Mouse (Mus musculus) olfactory bulb, adult 2 months (tissue): ENCODE measurements around the gene Ppp4r2. TPM values are rescaled to one million over a fixed set of nuclear protein-coding genes. Genes with fewer than 3 reads are reported as not detected.
A peak's percentile ranks its signal among the peaks of the same experiment; 100 is the strongest.

Experiments
- H3K27ac ChIP-seq: fragments of 200-500 bp; 2 replicates; pipeline ENCODE4 v1.5.1; 2012; ENCODE audit warnings: low read depth, low read length; ENCODE audit not compliant: insufficient read depth
- H3K4me1 ChIP-seq: fragments of 200-500 bp; 2 replicates; pipeline ENCODE4 v1.6.1; 2012; ENCODE audit warnings: low read length; ENCODE audit not compliant: control insufficient read depth, insufficient read depth
- H3K4me3 ChIP-seq: fragments of 200-500 bp; 2 replicates; pipeline ENCODE4 v1.5.1; 2012; ENCODE audit warnings: mild to moderate bottlenecking, low read depth, low read length, moderate library complexity; ENCODE audit not compliant: insufficient read depth
- CTCF ChIP-seq: fragments of 200-500 bp; IDR thresholded peaks from 2 replicates; pipeline ENCODE4 v1.5.1; 2012; ENCODE audit warnings: low read depth, mild to moderate bottlenecking, low read length, moderate library complexity; ENCODE audit not compliant: insufficient read depth
- POLR2A ChIP-seq: fragments of 200-500 bp; IDR thresholded peaks from 2 replicates; pipeline ENCODE4 v1.6.1; 2012; ENCODE audit warnings: mild to moderate bottlenecking, low read depth, low read length, moderate library complexity; ENCODE audit not compliant: insufficient read depth
- WGBS: fragments of 180-500 bp; shearing (Covaris S2); methylation state at CpG from one replicate; pipeline ENCODE4 v1.1.7; 2018; 5-methylcytosine and 5-hydroxymethylcytosine counted together
- polyA plus RNA-seq: library from polyadenylated mRNA; stranded (reverse); fragments of >200 nt; gene quantifications from 2 replicates; pipeline ENCODE4 v1.2.4, GENCODE M21; 2012; ENCODE audit warnings: low replicate concordance; ENCODE audit not compliant: missing spikeins, insufficient read depth, insufficient read length

Ppp4r2 gene
- polyA plus RNA-seq, 1 experiment = 172 TPM

DNA sequence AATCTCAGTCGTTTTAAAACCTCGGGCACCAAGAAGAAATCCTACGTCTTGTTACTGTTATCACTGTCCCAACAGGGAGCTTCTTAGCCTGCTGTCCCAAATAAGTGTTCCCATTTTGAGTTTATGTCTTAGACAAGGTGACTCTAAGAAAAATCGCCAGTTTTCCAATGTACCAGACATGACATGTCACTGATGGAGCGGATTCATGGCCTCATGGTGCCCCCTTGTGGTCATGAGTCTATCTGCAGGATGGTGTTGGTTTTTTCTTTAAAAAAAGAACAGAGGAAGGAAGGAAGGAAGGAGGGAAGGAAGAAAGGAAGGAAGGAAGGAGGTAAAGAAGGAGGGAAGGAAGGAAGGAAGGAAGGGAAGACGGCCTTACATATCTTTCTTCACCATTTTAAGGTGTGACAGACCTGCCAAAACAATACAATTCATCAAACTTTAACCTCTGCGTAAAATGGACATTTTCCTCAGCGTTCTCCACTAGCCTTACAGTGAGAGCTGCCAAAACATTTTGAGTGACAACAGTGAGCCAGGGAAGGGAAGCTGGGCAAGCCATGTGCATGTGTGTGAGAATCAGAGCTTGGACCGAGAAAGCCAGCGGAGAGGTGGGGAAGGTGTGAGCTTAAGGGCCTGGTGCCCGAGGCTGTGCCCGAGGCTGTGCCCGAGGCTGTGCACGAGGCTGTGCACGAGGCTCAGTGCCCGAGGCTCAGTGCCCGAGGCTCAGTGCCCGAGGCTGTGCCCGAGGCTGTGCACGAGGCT is 42.6 kb downstream of the Ppp4r2 start:
- Histone ChIP-seq H3K4me3 (no peak overlapping the region), H3K27ac (no peak overlapping the region), H3K4me1 (no peaks in the 10 kb centered on the region)
- TF ChIP-seq CTCF = no peak
- no peak for TF ChIP-seq POLR2A
- WGBS = 63% methylated on average over 20 of the region's 20 CpGs

DNA sequence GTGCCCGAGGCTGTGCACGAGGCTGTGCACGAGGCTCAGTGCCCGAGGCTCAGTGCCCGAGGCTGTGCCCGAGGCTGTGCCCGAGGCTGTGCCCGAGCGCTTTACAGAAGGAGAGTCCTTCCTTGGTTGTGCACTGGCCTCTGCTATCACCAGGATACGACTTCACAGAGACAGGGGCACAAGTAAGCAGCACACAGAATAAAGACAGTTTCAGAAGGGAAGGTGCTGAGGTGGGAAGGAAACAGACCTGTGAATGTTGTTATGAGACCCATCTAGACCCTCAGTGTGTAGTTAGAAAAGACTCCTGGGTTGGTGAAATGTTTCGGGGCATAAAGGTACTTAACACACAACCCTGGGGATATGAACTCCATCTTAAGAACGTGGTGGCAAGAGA is 43.2 kb downstream of the Ppp4r2 start:
- WGBS = 87% methylated on average over 12 of the region's 12 CpGs
- H3K27ac ChIP-seq = no peak overlapping the region
- H3K4me3 ChIP-seq = no peak overlapping the region
- no peaks in the 10 kb centered on the region for H3K4me1 ChIP-seq
- no peak for TF ChIP-seq POLR2A
- TF ChIP-seq CTCF = no peak

DNA sequence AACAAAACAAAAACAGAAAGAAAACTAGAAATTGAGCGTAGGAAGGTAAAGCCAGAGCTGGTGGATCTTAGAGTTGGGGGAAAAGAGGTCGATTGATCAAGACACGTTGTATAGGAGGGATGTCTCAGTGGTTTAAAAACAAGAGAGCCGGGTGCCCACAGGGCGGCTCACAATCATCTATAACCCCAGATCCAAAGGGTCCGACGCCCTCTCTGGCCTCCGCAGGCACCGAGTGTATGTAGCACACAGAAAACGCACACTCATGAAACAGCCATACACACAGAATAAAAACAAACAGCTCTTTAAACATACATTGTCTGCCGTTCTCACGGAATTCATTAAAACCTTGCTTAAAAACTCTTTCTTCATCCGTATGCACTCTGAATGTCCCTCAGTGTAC is 45.1 kb downstream of the Ppp4r2 start:
- WGBS = 84% methylated on average over 13 of the region's 13 CpGs
- H3K27ac ChIP-seq = no peak overlapping the region
- TF ChIP-seq POLR2A = no peak
- TF ChIP-seq CTCF = no peak

DNA sequence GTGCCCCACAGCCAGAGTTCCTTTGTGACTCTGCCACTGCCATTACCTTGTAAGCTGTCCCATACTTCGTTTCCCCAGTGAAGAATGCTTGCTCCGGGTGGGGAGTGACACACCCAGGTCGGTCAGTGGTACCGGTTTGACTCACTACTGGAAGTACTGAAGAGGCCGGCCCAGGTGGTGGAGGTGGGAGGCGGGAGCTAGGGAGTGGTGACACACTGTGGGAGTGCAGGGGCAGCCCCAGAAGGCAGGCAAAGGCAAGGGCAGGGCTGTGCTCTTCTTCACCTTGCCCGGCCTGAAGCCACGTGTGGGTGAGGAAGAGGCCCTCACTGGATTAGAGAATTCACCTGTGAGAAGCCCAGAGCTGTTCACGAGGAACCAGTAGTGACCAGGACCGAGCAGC is 46.2 kb downstream of the Ppp4r2 start:
- no peak overlapping the region for H3K27ac ChIP-seq
- H3K4me1 ChIP-seq = no peaks in the 10 kb centered on the region
- no peak overlapping the region for H3K4me3 ChIP-seq
- WGBS = 72% methylated on average over 10 of the region's 10 CpGs
- TF ChIP-seq CTCF (no peak), POLR2A (no peak)

More for the DNA sequence above, 45.1 kb downstream of the Ppp4r2 start:
- H3K4me3 ChIP-seq = no peak overlapping the region
- H3K4me1 ChIP-seq = no peaks in the 10 kb centered on the region

DNA sequence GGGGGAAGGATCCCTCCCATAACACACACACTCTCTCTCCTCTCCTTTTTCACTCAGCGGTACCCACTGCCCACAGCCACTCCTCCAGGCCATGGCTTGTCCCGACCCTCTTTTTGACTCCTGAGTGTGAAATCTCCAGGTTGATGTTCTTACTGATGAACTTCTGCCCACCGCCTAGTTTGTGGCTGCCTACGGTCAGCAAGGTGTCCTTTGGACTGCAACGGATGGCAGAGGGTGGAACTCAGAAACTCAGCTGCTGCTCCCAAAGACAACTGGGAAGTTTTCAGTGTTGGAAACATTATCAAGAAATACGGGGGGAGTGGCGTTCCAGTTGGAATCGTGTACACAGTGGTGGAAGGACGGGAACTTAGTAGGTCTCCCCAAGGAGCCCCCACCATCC is 48.2 kb downstream of the Ppp4r2 start:
- no peak for TF ChIP-seq CTCF
- TF ChIP-seq POLR2A = no peak
- WGBS = 85% methylated on average over 9 of the region's 9 CpGs

DNA sequence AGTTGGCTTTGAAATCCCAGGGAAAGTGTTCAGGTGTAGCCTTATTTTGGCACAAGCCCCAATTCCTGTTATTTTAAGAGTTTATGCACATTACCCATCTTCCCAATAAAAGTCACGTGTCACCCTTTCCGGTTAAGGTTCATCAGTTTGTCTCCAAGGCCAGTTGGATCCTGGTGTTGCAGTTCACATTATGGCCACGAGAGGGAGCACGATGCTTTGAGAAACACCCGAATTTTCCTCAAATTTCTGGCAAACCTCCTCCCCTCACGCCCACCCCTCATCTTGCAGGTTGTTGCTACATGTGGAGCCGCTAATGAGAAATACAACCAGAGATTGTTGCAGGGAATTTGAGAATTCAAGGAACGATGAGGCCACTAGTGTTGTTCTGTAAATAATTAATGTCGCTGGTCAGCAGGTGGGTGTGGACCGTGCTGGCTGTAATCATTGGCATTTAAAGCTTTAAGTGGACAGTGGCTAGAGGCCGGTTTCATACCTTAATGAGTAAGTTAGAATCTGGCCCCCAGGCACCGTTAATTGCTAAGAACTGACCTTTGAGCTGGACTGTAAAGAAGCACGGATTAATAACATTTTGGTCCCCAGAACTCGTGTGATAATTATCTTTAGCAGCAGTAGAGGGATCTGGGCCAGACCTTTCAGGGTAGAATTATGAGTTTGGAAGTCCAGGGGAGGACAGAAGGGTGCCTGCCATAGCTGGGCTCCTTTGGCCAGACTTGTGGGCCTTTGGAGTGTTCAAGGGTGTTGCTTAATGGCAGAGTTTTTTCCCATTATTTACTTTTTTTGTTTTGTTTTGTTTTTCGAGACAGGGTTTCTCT is 49.2 kb downstream of the Ppp4r2 start:
- no peaks in the 10 kb centered on the region for H3K4me1 ChIP-seq
- WGBS = 13% methylated on average over 15 of the region's 15 CpGs
- H3K4me3 ChIP-seq = no peak overlapping the region
- H3K27ac ChIP-seq = no peak overlapping the region
- TF ChIP-seq CTCF (peak; percentile 87), POLR2A (no peak)

More for the DNA sequence above, 48.2 kb downstream of the Ppp4r2 start:
- no peaks in the 10 kb centered on the region for H3K4me1 ChIP-seq
- H3K27ac ChIP-seq = no peak overlapping the region
- H3K4me3 ChIP-seq = no peak overlapping the region

DNA sequence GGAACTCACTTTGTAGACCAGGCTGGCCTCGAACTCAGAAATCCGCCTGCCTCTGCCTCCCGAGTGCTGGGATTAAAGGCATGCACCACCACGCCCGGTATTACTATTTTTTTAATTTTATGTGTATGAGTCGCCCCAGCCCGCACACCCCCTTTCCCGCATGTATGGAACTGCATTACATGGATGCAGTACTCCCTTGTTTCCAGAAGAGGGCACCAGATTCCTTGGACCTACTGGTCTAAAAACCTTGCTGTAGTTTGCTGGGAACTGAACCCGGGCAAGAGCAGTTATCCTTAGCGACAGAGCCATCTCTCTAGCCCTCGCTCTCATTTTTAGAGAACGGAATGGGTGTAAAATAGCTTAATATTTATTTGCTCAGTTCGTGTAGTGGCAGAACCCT is 49.8 kb downstream of the Ppp4r2 start:
- Histone ChIP-seq H3K27ac (no peak overlapping the region), H3K4me3 (no peak overlapping the region), H3K4me1 (no peaks in the 10 kb centered on the region)
- TF ChIP-seq CTCF (no peak; the same call in 1 of the 2 replicates), POLR2A (no peak)
- WGBS = 66% methylated on average over 13 of the region's 13 CpGs

DNA sequence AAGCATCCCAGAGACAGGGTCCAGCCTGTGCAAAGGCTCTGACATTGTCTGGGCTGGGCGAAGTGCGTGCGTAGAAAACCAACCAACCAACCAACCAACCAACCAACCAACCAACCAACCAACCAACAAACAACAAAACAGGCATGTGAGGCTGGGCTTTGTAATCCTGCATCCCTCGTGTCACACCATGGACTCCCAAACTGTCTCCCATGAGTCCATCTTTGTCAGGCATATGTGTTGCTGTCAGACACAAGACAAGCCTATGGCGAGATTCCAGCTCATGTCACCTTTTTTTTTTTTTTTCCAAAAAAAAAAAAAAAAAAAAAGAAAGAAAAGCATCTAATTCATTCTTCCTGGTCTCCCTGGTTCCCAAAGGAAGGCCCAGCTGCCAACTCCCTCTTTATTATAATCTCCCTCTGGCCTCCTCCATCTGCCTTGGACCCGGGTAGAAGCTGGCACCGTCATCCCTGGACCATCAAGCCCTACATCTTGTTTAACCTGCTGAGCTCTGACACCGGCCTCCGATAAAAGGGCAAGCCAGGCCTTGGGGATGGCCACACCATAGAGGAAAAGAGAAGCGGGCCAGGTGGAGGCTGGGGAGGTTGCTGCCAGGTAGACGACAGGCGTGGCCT is 51.3 kb downstream of the Ppp4r2 start:
- whole genome bisulfite sequencing = 88% methylated on average over 12 of the region's 12 CpGs

DNA sequence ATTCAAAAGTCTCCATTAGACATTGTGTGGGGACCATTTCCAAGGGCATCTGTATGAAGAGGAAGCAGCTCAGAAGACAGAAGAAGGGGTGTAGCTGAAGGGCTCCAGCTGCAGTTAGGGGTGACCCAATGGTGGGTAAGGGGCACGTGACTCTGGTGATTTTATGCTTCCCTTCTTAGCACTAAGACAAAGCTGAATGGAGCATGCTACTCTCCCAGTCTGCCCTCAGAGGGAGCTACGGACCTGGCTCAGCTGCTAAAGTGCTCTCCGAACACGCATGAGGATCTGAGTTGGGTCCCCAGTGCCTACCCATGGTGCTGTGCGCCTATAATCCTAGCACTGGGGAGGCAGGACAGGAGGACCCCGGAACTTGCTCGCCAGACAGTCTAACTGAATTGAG is 52.0 kb downstream of the Ppp4r2 start:
- no peak overlapping the region for H3K4me3 ChIP-seq
- no peak overlapping the region for H3K27ac ChIP-seq
- TF ChIP-seq POLR2A = no peak
- TF ChIP-seq CTCF = no peak
- H3K4me1 ChIP-seq = no peaks in the 10 kb centered on the region
- WGBS = 74% methylated on average over 7 of the region's 7 CpGs

More for the DNA sequence above, 51.3 kb downstream of the Ppp4r2 start:
- Histone ChIP-seq H3K4me1 (no peaks in the 10 kb centered on the region), H3K27ac (no peak overlapping the region), H3K4me3 (no peak overlapping the region)
- TF ChIP-seq CTCF = no peak
- no peak for TF ChIP-seq POLR2A
